Mouse (Mus musculus): Measurements from ENCODE around the gene 1190005I06Rik.

1190005I06Rik gene

GRCm38 (mm10) chr8:120647532-120647931 lies at the start of gene 1190005I06Rik:
Gene 1190005I06Rik, minus strand, starts transcription at chr8:120647632.
- DNase-seq = no peak

- no peak for DNase-seq
Measured at GRCm38 (mm10) chr8:120696401-120697153, 49.1 kb upstream of the 1190005I06Rik start.

- peak; percentile 75 to 79 for DNase-seq
Measured at GRCm38 (mm10) chr8:120693861-120694493, 46.5 kb upstream of the 1190005I06Rik start.

- DNase-seq = peak in 1 of 2 experiments; percentile 61
Measured at GRCm38 (mm10) chr8:120692934-120693333, 45.5 kb upstream of the 1190005I06Rik start.

GRCm38 (mm10) chr8:120688511-120688910 lies 41.1 kb upstream of the 1190005I06Rik start:
- no peak for DNase-seq

- peak; percentile 67 to 84 for DNase-seq
Measured at GRCm38 (mm10) chr8:120687786-120688185, 40.4 kb upstream of the 1190005I06Rik start.

GRCm38 (mm10) chr8:120686576-120686975 lies 39.1 kb upstream of the 1190005I06Rik start:
- no peak for DNase-seq

- no peak for DNase-seq
Measured at GRCm38 (mm10) chr8:120686051-120686450, 38.6 kb upstream of the 1190005I06Rik start.

- no peak for DNase-seq
Measured at GRCm38 (mm10) chr8:120685591-120685990, 38.2 kb upstream of the 1190005I06Rik start.

- DNase-seq = no peak
Measured at GRCm38 (mm10) chr8:120685097-120685496, 37.7 kb upstream of the 1190005I06Rik start.

- DNase-seq = no peak
Measured at GRCm38 (mm10) chr8:120684082-120684481, 36.6 kb upstream of the 1190005I06Rik start.

GRCm38 (mm10) chr8:120683602-120684001 lies 36.2 kb upstream of the 1190005I06Rik start:
- DNase-seq = peak; percentile 85 to 89

- no peak for DNase-seq
Measured at GRCm38 (mm10) chr8:120681113-120681512, 33.7 kb upstream of the 1190005I06Rik start.

GRCm38 (mm10) chr8:120680405-120680804 lies 33.0 kb upstream of the 1190005I06Rik start:
- peak; percentile 64 to 73 for DNase-seq

GRCm38 (mm10) chr8:120679629-120680387 lies 32.4 kb upstream of the 1190005I06Rik start:
- no peak for DNase-seq

GRCm38 (mm10) chr8:120678447-120678846 lies 31.0 kb upstream of the 1190005I06Rik start:
- peak; percentile 81 to 91 for DNase-seq

- DNase-seq = no peak
Measured at GRCm38 (mm10) chr8:120675718-120676117, 28.3 kb upstream of the 1190005I06Rik start.

- no peak for DNase-seq
Measured at GRCm38 (mm10) chr8:120673298-120673697, 25.9 kb upstream of the 1190005I06Rik start.

- no peak for DNase-seq
Measured at GRCm38 (mm10) chr8:120672626-120673229, 25.3 kb upstream of the 1190005I06Rik start.

- DNase-seq = no peak
Measured at GRCm38 (mm10) chr8:120671775-120672174, 24.3 kb upstream of the 1190005I06Rik start.

GRCm38 (mm10) chr8:120668374-120668905 lies 21.0 kb upstream of the 1190005I06Rik start, which contains the start of gene Emc8:
Gene Emc8, minus strand, starts transcription at chr8:120668573.
- DNase-seq = peak in 1 of 2 experiments; percentile 19
